Mouse (Mus musculus): ENCODE measurements around the gene Clpx.

DNA sequence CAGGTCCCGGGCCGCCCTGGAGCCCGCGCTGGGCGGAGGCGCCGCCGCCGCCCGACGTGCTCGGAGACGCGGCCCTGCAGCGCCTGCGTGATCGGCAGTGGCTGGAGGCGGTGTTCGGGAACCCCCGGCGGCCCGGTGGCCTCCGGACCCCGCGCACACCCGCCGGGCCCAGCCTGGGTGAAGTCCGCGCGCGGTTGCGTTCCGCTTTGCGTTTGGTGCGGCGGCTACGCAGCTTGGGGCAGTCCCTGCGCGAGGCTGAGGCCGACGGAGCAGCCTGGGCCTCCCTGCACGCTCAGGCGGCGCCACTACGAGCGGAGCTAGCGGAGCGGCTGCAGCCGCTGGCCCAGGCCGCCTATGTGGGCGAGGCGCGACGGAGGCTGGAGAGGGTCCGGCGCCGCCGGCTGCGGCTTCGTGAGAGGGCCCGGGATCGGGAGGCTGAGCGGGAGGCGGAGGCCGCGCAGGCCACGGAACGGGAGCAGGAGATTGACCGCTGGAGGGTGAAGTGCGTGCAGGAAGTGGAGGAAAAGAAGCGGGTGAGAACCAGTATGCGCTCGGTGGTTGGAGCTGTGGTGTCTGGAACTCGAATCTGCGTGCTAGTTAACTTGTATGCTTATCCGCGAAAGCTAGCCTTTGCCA, 52.5 kb downstream of the Clpx start:
- no peak for TF ChIP-seq MAFK (IDR thresholded peaks at IDR 0.05; ENCODE audit: insufficient replicate concordance, low read length)
- 0 out of 2 replicates have a peak, but pooled peaks have one; percentile 32 for TF ChIP-seq CHD1 (IDR thresholded peaks at IDR 0.05; ENCODE audit: low read depth, low read length)
- no peak for TF ChIP-seq RAD21 (IDR thresholded peaks at IDR 0.05; ENCODE audit: low read depth, low read length)
- TF ChIP-seq POLR2A (IDR thresholded peaks at IDR 0.05; ENCODE audit: low read depth, low read length): no peak
- TF ChIP-seq KAT2A (IDR thresholded peaks at IDR 0.05; ENCODE audit: insufficient replicate concordance, low read length): no peak
- TF ChIP-seq ZC3H11A (IDR thresholded peaks at IDR 0.05; ENCODE audit: low read depth, low read length): no peak
- no peak for TF ChIP-seq MEF2A (IDR thresholded peaks at IDR 0.05; ENCODE audit: borderline replicate concordance, low read depth, low read length)
- no peak for TF ChIP-seq USF2 (conservative IDR thresholded peaks at IDR 0.05; ENCODE audit: low read depth, low read length)
- TF ChIP-seq MYC (IDR thresholded peaks at IDR 0.05; ENCODE audit: low read depth, low read length): no peak
- no peak for TF ChIP-seq EP300 (IDR thresholded peaks at IDR 0.05; ENCODE audit: low read length)
- TF ChIP-seq JUND (conservative IDR thresholded peaks at IDR 0.05; ENCODE audit: low read depth, low read length): no peak

Measured in CH12.LX (cell line).